Mouse (Mus musculus): ENCODE results near the gene Pde10a.

GRCm38 (mm10) chr17:8983576-8983975 is 458.4 kb downstream of the Pde10a start:
- TF ChIP-seq POLR2A (IDR thresholded peaks at IDR 0.05; ENCODE audit: insufficient read depth, low read depth, low read length) = no peak
- no peak for TF ChIP-seq CTCF (IDR thresholded peaks at IDR 0.05)
